Mouse (Mus musculus) kidney, postnatal 10 days (tissue): ENCODE results near the gene Gm45799.
A peak's percentile ranks its signal among the peaks of the same experiment; 100 is the strongest.

Source experiments
- DNase-seq: peaks from one replicate; pipeline ENCODE4 v3.0.0; 2021; ENCODE audit warnings: mixed read lengths

The Gm45799 gene

DNA sequence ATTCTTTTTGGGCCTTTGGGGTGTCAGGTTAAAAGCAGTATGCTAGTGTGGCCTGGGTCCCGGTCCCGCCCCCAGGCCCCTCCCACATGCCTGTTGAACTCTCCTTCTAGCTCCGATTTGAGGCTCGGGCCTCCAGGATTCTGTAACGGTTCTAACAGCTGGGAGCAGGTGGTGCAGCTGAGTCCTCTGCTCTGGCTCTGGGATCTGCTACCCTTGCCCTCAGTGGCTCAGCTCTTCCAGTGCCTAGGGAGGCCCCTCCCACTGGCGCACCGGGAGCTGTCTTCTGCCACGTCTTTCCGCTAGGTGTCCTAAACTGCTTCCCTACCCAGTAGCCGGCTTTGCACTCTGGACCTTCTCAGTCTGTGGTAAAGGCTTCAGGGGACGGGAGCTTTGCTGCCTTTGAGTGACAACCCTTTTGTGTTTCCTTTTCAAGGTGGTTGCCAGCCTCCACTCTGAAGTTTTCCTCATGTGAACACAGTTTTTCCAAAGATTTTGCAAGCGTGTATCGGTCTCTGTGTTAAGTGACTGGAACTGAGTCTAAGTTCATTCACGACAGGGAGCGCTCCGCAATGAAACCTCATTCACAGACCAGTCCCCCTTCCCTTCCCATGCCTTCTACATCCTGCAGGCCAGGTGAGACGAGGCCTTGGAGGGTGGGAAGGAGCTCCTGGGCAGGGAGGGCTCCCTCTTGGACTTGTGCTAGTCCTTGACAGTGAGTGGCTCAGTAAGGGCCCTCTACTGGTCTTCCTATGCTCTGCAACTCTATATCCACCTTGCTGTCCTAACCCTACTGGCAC, 10.5 kb downstream of the Gm45799 start, which contains the start of gene Dnhd1:
TSS of gene Dnhd1 (plus strand) at position 189 of the 797 bp plus-strand sequence.
- peak; percentile 87 for DNase-seq

DNA sequence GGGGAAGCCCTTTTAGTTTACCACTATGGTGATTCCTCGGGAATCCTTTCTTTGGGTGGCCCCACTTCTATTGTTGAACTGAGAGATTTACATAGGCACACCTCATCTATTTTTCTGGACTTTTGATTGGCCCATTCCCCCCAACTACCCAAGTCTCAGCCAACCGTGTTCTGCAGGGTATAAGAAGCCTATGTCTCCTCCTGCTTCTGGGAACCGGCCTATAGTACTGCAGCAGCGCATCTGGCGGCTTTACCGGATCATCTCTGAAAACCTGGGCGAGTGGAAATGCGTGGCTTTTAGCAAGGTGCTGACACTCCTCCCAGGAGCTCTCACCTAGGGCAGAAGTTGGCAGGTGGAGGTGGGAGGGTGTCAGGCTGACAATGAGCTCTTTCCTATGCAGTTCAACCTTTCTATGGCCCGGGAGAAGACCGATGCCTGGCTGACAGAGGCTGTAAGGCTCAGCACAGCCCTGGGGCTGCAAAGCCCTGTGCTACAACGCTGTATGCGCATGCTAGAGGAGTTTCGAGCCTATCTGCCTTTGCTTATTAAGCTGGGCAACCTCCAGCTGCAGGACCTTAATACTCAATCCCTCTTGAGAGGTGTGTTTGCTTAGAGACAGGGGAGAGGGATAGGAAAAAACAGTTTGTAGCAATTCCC, 45.3 kb downstream of the Gm45799 start:
- DNase-seq: no peak

DNA sequence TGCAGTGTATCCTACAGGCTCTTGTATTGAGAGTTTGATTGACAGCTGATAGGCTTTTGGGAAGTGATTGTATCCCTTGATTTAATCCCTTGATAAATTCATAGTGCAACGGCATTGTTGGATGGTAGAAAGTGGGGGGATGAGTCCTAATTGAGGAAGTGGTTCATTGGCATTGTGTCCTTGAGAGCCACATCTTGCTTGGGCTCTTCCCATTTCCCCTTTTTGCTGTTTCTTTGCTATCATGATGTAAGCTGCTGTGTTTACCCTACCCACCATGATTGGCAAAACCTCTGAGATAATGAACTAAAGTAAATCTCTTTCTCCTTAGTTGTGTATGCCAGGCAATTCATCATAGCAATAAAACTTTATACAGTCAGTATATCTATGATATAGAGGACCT, 50.5 kb downstream of the Gm45799 start:
- no peak for DNase-seq

DNA sequence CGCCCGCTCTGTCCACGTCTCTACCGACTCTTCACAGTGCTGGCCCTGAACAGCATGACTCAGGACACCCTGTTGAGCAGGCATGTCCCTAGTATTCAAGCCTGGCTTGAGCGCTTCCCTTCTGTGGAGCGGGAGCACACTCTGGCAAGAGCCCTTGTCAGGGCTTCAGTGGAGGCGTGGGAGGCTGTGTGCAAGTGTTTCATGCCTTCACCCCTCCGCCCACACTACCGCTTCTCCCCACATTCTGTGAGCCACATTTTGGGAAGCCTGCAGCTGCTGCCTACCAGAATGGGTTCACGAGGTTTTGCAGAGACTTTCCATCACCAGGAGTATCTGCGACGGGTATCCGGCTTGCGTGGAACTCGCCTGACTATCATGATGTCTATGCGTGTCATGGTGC, 62.8 kb downstream of the Gm45799 start:
- DNase-seq: no peak

DNA sequence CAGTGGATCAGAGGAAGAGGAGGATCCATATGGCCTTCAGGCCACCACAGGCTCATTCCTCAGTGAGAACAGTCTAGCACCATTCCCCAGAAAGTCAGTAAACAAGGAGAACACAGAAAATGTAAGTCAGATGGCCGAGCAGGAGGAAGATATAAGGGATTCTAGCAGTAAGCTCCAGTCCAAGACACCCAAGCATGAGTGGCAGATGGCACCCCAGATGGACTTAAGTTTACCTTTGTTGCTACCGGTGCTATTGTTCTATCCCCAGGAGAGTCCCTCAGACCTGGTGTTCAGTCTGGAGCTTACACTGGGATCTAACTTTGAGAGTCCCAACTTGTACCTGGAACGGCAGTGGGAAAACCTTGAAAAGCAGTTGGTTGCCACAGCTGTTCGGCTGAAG, 63.5 kb downstream of the Gm45799 start:
- no peak for DNase-seq

DNA sequence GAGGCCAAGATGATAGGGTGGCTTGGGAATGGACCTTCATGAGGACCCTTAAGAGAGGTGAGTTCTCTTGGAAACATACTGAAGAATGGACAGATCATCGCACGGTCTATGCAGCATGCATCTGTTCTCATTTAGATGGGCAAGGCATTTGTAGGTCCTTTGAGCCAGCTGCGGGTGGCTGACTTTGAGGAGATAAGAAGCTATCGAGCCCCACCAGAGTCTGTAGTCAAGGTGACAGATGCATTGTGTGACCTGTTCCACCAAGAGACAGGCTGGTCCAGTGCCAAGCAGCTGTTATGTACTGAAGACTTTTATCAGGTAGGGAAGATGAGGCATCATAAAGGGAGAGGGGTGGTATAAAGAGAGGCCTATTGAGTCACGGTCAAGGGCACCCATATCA, 68.4 kb downstream of the Gm45799 start:
- DNase-seq: no peak

DNA sequence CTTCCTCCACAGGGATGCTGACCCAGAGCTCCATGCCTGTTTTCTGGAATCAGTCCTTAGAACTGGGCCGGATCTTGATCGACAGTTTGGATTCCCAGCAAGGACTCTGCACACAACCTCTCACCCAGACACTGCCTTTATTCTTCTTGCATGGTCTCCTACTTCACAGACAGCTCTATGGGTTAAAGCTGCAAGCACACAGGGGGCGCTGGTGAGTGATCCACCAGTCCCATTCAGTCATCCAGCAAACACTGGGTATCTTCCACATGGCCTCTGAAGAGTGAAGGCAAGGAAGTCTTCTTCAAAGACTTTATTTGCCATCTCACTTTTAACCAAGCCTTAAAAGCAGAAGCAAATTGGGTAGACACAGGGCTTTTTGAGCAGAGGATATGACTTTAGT, 75.0 kb downstream of the Gm45799 start:
- no peak for DNase-seq

DNA sequence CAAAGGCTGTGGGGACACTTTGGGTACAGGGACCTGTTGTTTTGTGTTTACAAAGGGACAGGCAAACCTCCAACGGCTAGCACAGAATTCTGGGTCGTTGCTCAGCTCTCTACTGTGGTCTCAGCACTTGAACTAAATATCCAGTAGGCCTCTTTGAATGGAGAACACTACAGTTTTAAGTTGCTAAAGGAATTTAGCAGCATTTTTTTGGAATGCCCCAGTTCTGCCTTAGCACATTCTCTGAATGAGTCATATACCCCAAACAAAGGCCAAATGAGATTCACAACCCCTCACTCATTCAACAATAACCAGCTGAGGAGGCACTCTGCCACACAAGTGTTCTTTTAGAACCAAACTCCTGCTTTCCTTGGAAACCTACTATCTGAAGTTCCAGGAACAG, 81.6 kb downstream of the Gm45799 start:
- DNase-seq: no peak

DNA sequence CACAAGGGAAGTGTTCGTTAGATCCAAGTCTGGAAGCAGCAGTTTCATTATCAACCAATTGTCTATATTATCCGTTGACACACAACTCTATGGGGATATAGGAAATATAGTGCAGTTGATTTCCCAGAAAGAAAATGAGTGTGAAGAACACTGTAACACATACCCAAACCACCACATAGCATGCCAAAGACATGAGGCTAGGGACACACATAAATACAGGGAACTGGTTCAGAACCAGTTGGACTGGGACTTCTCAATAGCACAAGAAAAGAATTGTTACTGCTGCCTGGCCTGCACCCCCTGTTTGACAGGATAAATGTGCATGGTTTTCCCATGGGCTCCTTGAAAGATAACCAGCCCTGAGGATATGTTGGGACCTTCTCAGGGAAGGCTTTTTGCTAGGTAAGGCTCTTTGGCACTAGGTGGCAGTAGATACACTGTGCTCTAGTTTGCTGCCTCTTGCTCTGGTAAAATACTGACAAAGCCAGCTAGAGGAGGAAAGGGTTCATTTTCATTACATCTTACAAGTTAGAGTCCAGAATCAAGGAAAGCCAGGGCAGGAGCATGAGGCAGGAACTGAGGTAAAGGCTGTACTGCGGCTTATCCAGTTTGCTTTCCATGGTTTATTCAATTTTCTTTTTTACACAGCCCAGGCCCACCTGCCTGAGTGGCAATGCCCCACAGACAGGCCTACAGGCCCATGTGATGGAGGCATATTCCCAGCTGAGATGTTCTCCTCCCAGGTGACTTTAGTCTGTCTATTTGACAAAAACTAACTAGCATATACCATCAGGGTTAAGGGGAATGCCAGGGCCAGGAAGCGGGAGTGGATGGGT, 86.0 kb downstream of the Gm45799 start:
- peak; percentile 65 for DNase-seq

DNA sequence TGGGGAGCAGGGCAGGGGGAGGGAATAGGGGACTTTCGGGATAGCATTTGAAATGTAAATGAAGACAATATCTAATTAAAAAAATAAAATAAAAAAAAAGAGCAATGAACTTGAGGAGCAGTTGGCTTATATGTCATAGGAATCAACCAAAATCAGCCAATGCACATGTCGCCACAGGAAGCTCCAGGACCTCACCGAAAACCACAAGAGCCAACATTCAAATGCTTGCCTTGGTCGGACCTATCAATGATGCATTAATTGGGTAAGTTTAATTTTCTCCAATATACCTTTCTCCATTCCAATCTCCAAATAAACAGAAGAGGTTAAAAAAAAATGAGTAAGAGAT, 86.6 kb downstream of the Gm45799 start:
- DNase-seq: no peak

DNA sequence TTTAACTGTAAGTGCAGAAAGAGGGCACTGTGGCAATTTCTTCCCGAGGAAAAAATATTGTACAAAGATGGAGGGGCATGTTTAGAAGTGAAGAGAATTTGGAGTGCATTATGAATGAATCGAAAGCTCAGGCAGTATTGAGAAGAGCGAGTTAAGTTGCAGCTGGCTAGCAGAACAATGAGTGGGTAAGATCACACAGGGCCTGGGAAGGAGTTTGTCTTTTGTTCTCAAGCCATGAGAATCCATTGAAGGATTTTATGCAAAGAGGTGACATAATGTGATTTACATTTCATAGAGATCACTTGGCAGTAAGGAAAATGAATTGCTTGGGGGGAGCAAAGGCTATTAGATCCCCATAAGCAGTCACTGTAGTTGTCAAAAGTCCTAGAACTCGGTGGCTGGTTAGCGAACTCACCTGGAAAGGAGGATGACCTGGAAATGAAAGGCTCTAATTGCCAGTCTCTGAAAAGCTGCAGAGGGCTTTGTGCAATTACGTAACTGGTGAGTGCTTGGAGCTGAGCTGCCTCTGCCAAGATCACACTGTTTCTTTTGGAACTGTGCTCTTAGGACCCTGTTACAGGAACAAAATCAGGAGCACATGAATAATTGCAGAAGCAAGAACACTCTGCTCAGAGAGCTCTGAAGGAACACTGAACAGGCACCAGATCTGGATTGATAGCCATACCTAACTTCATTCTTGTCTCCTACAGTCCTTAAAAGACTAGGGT, 88.5 kb downstream of the Gm45799 start:
- no peak for DNase-seq

DNA sequence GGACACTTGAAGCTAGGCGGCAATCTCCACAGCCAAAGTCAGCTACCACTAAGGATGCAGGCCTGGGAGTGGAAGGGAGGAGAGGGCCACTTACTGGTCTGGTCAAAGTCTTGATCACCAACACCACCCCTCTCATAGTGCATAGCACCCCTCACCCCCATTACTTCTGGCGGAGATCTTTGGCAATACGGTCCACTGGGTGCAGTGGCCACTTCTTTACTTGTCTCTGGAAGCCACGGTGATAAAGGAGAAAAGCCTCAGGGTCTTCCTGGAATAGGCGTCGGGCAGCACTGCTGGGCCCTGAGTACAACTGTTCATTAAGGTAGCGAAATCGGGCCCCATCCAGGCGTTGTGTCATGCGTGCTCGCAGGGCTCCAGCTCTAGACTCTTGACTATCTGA, 93.5 kb downstream of the Gm45799 start:
- DNase-seq: no peak
